Mouse (Mus musculus): ENCODE measurements around the gene A530064D06Rik. TPM values are rescaled to one million over a fixed set of nuclear protein-coding genes. Genes with fewer than 3 reads are reported as not detected.
"Not testable (repeated sequence)": the region's sequence is repeated elsewhere in the genome, so short reads cannot be mapped to it uniquely, and the experiment has no call there.

The A530064D06Rik gene
- not detected for total RNA-seq (2021)
- long read RNA-seq, experiment 1 = 0 reads
- long read RNA-seq, experiment 2 = 0 reads

GRCm38 (mm10) chr17:48167103-48167502, at the start of gene A530064D06Rik:
TSS of gene A530064D06Rik (minus strand) at chr17:48167275.
- DNase-seq (ENCODE audit: low spot score in 2 of 2) = not testable (repeated sequence)

- no peak for DNase-seq (ENCODE audit: low spot score in 2 of 2)
Measured at GRCm38 (mm10) chr17:48215429-48215828, 48.4 kb upstream of the A530064D06Rik start.

- no peak for DNase-seq (ENCODE audit: low spot score in 2 of 2)
Measured at GRCm38 (mm10) chr17:48213511-48213910, 46.4 kb upstream of the A530064D06Rik start.

- no peak for DNase-seq (ENCODE audit: low spot score in 2 of 2)
Measured at GRCm38 (mm10) chr17:48212596-48212995, 45.5 kb upstream of the A530064D06Rik start.

- DNase-seq (ENCODE audit: low spot score in 2 of 2) = no peak
Measured at GRCm38 (mm10) chr17:48203086-48203485, 36.0 kb upstream of the A530064D06Rik start.

GRCm38 (mm10) chr17:48192366-48192765, 25.3 kb upstream of the A530064D06Rik start:
- DNase-seq (ENCODE audit: low spot score in 2 of 2) = no peak

- DNase-seq (ENCODE audit: low spot score in 2 of 2) = no peak
Measured at GRCm38 (mm10) chr17:48185252-48185651, 18.2 kb upstream of the A530064D06Rik start.

- DNase-seq (ENCODE audit: low spot score in 2 of 2) = no peak
Measured at GRCm38 (mm10) chr17:48157382-48158076, 9.5 kb downstream of the A530064D06Rik start.

- DNase-seq (ENCODE audit: low spot score in 2 of 2) = no peak
Measured at GRCm38 (mm10) chr17:48146120-48146519, 21.0 kb downstream of the A530064D06Rik start, which contains the start of gene 9830107B12Rik. TSS of gene 9830107B12Rik (minus strand) at chr17:48146268.

- DNase-seq (ENCODE audit: low spot score in 2 of 2) = no peak
Measured at GRCm38 (mm10) chr17:48132810-48133209, 34.3 kb downstream of the A530064D06Rik start.

GRCm38 (mm10) chr17:48120456-48120855, 46.6 kb downstream of the A530064D06Rik start:
- no peak for DNase-seq (ENCODE audit: low spot score in 2 of 2)

- peak; percentile 55 to 72 for DNase-seq (ENCODE audit: low spot score in 2 of 2)
Measured at GRCm38 (mm10) chr17:48119656-48120055, 47.4 kb downstream of the A530064D06Rik start.

- DNase-seq (ENCODE audit: low spot score in 2 of 2) = no peak
Measured at GRCm38 (mm10) chr17:48118570-48118969, 48.5 kb downstream of the A530064D06Rik start.

GRCm38 (mm10) chr17:48110547-48111287, 56.4 kb downstream of the A530064D06Rik start:
- DNase-seq (ENCODE audit: low spot score in 2 of 2) = peak in 1 of 2 experiments; percentile 42

GRCm38 (mm10) chr17:48108520-48108919, 58.6 kb downstream of the A530064D06Rik start:
- no peak for DNase-seq (ENCODE audit: low spot score in 2 of 2)

- no peak for DNase-seq (ENCODE audit: low spot score in 2 of 2)
Measured at GRCm38 (mm10) chr17:48107862-48108261, 59.2 kb downstream of the A530064D06Rik start.

GRCm38 (mm10) chr17:48107333-48107732, 59.7 kb downstream of the A530064D06Rik start:
- DNase-seq (ENCODE audit: low spot score in 2 of 2) = no peak

- DNase-seq (ENCODE audit: low spot score in 2 of 2) = peak; percentile 84 to 91
Measured at GRCm38 (mm10) chr17:48100441-48101417, 66.3 kb downstream of the A530064D06Rik start.

GRCm38 (mm10) chr17:48099312-48099711, 67.8 kb downstream of the A530064D06Rik start:
- no peak for DNase-seq (ENCODE audit: low spot score in 2 of 2)

Data from layer of hippocampus, postnatal 14 days (tissue).